Mouse (Mus musculus) hindbrain, postnatal 0 days (tissue): ENCODE results near the gene Tomm34. TPM values are rescaled to one million over a fixed set of nuclear protein-coding genes. Genes with fewer than 3 reads are reported as not detected.

Experiments used
- ATAC-seq: fragments of 200-750 bp; cut with Nextera tagmentation; 2 replicates; pipeline ENCODE4 v1.8.0; 2017; ENCODE audit warnings: mild to moderate bottlenecking, moderate TSS enrichment, moderate library complexity
- DNase-seq: peaks from one replicate; pipeline ENCODE4 v3.0.0-alpha.2; 2015; ENCODE audit warnings: low spot score
- H3K27ac ChIP-seq: fragments of 300-500 bp; sonication (generic); 2 replicates; pipeline ENCODE4 v1.5.1; 2014; ENCODE audit warnings: mild to moderate bottlenecking
- H3K27me3 ChIP-seq: fragments of 300-500 bp; sonication (generic); 2 replicates; pipeline ENCODE4 v1.6.1; 2014; ENCODE audit warnings: low read length, mixed read lengths; ENCODE audit not compliant: insufficient read depth
- H3K36me3 ChIP-seq: fragments of 300-500 bp; sonication (generic); 2 replicates; pipeline ENCODE4 v1.6.1; 2014; ENCODE audit warnings: low read length, mixed read lengths; ENCODE audit not compliant: insufficient read depth
- H3K4me1 ChIP-seq: fragments of 300-500 bp; sonication (generic); 2 replicates; pipeline ENCODE4 v1.6.1; 2014; ENCODE audit warnings: antibody characterized with exemption, low read length, mixed read lengths; ENCODE audit not compliant: insufficient read depth
- H3K4me2 ChIP-seq: fragments of 300-500 bp; sonication (generic); 2 replicates; pipeline ENCODE4 v1.6.1; 2014; ENCODE audit warnings: low read depth, mild to moderate bottlenecking, low read length, moderate library complexity, mixed read lengths
- H3K4me3 ChIP-seq: fragments of 300-500 bp; sonication (generic); 2 replicates; pipeline ENCODE4 v1.5.1; 2014; ENCODE audit warnings: low read length
- H3K9ac ChIP-seq: fragments of 300-500 bp; sonication (generic); replicated peaks from 2 replicates; pipeline ENCODE4 v1.6.1; 2014; ENCODE audit warnings: mild to moderate bottlenecking, low read length, moderate library complexity, mixed read lengths
- H3K9me3 ChIP-seq: fragments of 300-500 bp; sonication (generic); 2 replicates; pipeline ENCODE4 v1.6.1; 2016; ENCODE audit warnings: low read length, mixed read lengths
- CTCF ChIP-seq: IDR thresholded peaks from 2 replicates; pipeline ENCODE4 v1.5.1; 2016; ENCODE audit warnings: antibody characterized with exemption, control low read depth, low read depth
- WGBS: fragments of 180-500 bp; shearing (Covaris S2); extraction: QIAGEN DNeasy Blood & Tissue Kit; methylation state at CpG from one replicate; pipeline ENCODE4 v1.1.7; 2014; 5-methylcytosine and 5-hydroxymethylcytosine counted together
- polyA plus RNA-seq: library from polyadenylated mRNA; unstranded; fragments of >200 nt; fragmentation: Nextera tagmentation; extraction: Ambion mirVana; gene quantifications from 2 replicates; pipeline ENCODE4 v1.2.1, GENCODE M21; 2015
- total RNA-seq: library from RNA; depleted of rRNA; stranded (reverse); fragments of >200 nt; gene quantifications from 2 replicates; pipeline ENCODE4 v1.2.3, GENCODE M21; 2014

Gene Tomm34
- total and polyA plus RNA-seq, 2 experiments from 2014 or later: 38.9 to 45.8 TPM

GRCm38 (mm10) chr2:164038407-164039028, 32.5 kb downstream of the Tomm34 start:
- 100% methylated on average over 1 of the region's 1 CpGs for WGBS
- Histone ChIP-seq H3K9me3 (no peaks in the 10 kb centered on the region), H3K27ac (no peak overlapping the region), H3K4me2 (no peak overlapping the region), H3K27me3 (no peaks in the 10 kb centered on the region), H3K4me1 (no peaks in the 10 kb centered on the region), H3K9ac (no peak overlapping the region), H3K36me3 (no peaks in the 10 kb centered on the region), H3K4me3 (no peak overlapping the region)
- no peak for TF ChIP-seq CTCF
- ATAC-seq (peak; percentile 45; the same call in 1 of the 2 replicates), DNase-seq (no peak)

- ATAC-seq (peak; percentile 63; the same call in 1 of the 2 replicates), DNase-seq (peak; percentile 36)
- 36% methylated on average over 10 of the region's 10 CpGs for WGBS
- H3K9me3 ChIP-seq: no peaks in the 10 kb centered on the region
- H3K4me1 ChIP-seq: no peaks in the 10 kb centered on the region
- no peak overlapping the region for H3K4me2 ChIP-seq
- no peak overlapping the region for H3K9ac ChIP-seq
- H3K27ac ChIP-seq: no peak overlapping the region
- no peaks in the 10 kb centered on the region for H3K36me3 ChIP-seq
- no peak overlapping the region for H3K4me3 ChIP-seq
- no peaks in the 10 kb centered on the region for H3K27me3 ChIP-seq
- TF ChIP-seq CTCF: peak; percentile 53
Observed at GRCm38 (mm10) chr2:164036520-164037019, 34.4 kb downstream of the Tomm34 start.

GRCm38 (mm10) chr2:164032973-164033372, 38.0 kb downstream of the Tomm34 start:
- Histone ChIP-seq H3K27me3 (no peaks in the 10 kb centered on the region), H3K4me3 (no peak overlapping the region), H3K4me1 (no peaks in the 10 kb centered on the region), H3K9ac (no peak overlapping the region), H3K27ac (no peak overlapping the region), H3K36me3 (no peaks in the 10 kb centered on the region), H3K9me3 (no peaks in the 10 kb centered on the region), H3K4me2 (no peak overlapping the region)
- no peak for ATAC-seq
- DNase-seq: no peak
- 95% methylated on average over 3 of the region's 3 CpGs for WGBS
- no peak for TF ChIP-seq CTCF

- 75% methylated on average over 10 of the region's 10 CpGs for WGBS
Observed at GRCm38 (mm10) chr2:164031147-164031546, 39.8 kb downstream of the Tomm34 start.

GRCm38 (mm10) chr2:164025150-164025549, 45.8 kb downstream of the Tomm34 start, which contains the start of gene Pabpc1l:
Pabpc1l (plus strand) TSS chr2:164025450.
- Histone ChIP-seq H3K36me3 (no peaks in the 10 kb centered on the region), H3K9me3 (no peaks in the 10 kb centered on the region), H3K9ac (no peak within 1 kb of the TSS), H3K27me3 (no peaks in the 10 kb centered on the region), H3K4me2 (no peak within 1 kb of the TSS), H3K4me3 (no peak within 1 kb of the TSS), H3K4me1 (no peaks in the 10 kb centered on the region), H3K27ac (no peak within 1 kb of the TSS)
- WGBS: 88% methylated on average over 16 of the region's 16 CpGs
- no peak for DNase-seq
- no peak for ATAC-seq
- TF ChIP-seq CTCF: no peak

More at GRCm38 (mm10) chr2:164031147-164031546, 39.8 kb downstream of the Tomm34 start:
- Histone ChIP-seq H3K36me3 (no peaks in the 10 kb centered on the region), H3K27me3 (no peaks in the 10 kb centered on the region), H3K9ac (no peak overlapping the region), H3K27ac (no peak overlapping the region), H3K9me3 (no peaks in the 10 kb centered on the region), H3K4me2 (no peak overlapping the region), H3K4me3 (no peak overlapping the region), H3K4me1 (no peaks in the 10 kb centered on the region)
- no peak for ATAC-seq
- no peak for TF ChIP-seq CTCF
- DNase-seq: no peak

- no peak for TF ChIP-seq CTCF
- Histone ChIP-seq H3K27me3 (no peaks in the 10 kb centered on the region), H3K4me3 (no peak overlapping the region), H3K9me3 (no peaks in the 10 kb centered on the region), H3K36me3 (peaks cover 26% of the 10 kb centered on the region), H3K4me2 (no peak overlapping the region), H3K27ac (no peak overlapping the region), H3K9ac (no peak overlapping the region), H3K4me1 (no peaks in the 10 kb centered on the region)
- 55% methylated on average over 2 of the region's 2 CpGs for WGBS
- DNase-seq: no peak
- ATAC-seq: no peak
Observed at GRCm38 (mm10) chr2:164022104-164022503, 48.9 kb downstream of the Tomm34 start.

GRCm38 (mm10) chr2:164019943-164020342, 51.0 kb downstream of the Tomm34 start:
- no peak overlapping the region for H3K4me3 ChIP-seq
- H3K9me3 ChIP-seq: no peaks in the 10 kb centered on the region
- H3K4me2 ChIP-seq: no peak overlapping the region
- no peak for ATAC-seq
- H3K27ac ChIP-seq: no peak overlapping the region
- WGBS: 93% methylated on average over 4 of the region's 4 CpGs
- H3K9ac ChIP-seq: no peak overlapping the region
- TF ChIP-seq CTCF: peak; percentile 28; the same call in 1 of the 2 replicates
- no peaks in the 10 kb centered on the region for H3K4me1 ChIP-seq
- peaks cover 47% of the 10 kb centered on the region for H3K36me3 ChIP-seq
- no peak for DNase-seq
- no peaks in the 10 kb centered on the region for H3K27me3 ChIP-seq
